Mouse (Mus musculus) kidney, adult 2 months (tissue): ENCODE measurements around the gene Zfp580.

Source experiments
- CTCF ChIP-seq: fragments of 200-500 bp; conservative IDR thresholded peaks from 2 replicates; pipeline ENCODE4 v1.5.1; 2011; ENCODE audit warnings: low read depth, mild to moderate bottlenecking, control low read depth, low read length, moderate library complexity, mixed read lengths; ENCODE audit not compliant: insufficient read depth, insufficient read length
- POLR2A ChIP-seq: fragments of 200-500 bp; IDR thresholded peaks from one replicate; pipeline ENCODE4 v1.6.1; 2011; ENCODE audit warnings: low read depth, low read length, control low read depth

DNA sequence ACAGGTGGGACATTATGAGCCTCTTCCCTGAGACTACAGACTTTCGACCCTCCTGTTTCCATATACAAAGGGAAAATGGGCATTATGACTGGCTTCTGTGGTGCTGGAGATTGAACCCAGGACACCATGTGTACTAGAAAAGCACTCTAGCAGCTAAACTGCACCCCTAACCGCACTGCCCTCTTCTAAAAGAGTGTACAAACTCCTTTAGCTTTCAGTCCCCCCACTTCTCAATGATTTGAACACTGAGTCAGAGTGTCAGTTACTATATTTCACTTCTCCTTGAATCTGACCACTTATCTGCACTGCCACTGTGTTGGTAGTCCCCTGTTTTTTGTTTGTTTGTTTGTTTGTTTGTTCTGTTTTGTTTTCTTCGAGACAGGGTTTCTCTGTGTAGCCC lies 17.5 kb upstream of the Zfp580 start, which contains the start of gene 4632433K11Rik:
- no peak for TF ChIP-seq CTCF
- TF ChIP-seq POLR2A: no peak
